Mouse (Mus musculus) cerebellum, adult 2 months (tissue): Measurements from ENCODE around the gene Fer.

Experiments
- CTCF ChIP-seq: fragments of 200-500 bp; IDR thresholded peaks from 2 replicates; pipeline ENCODE4 v1.5.1; 2011; ENCODE audit warnings: low read depth, mild to moderate bottlenecking, control low read depth, low read length, moderate library complexity, borderline replicate concordance; ENCODE audit not compliant: insufficient read depth
- POLR2A ChIP-seq: fragments of 200-500 bp; IDR thresholded peaks from 2 replicates; pipeline ENCODE4 v1.6.1; 2011; ENCODE audit warnings: low read length, control low read depth, borderline replicate concordance; ENCODE audit not compliant: insufficient read depth

- no peak for TF ChIP-seq CTCF
- TF ChIP-seq POLR2A, result no peak
Observed at GRCm38 (mm10) chr17:63978794-63979571, 116.1 kb downstream of the Fer start.
